Mouse (Mus musculus) lung, embryonic 16.5 days (tissue): ENCODE results near the gene Cog6. TPM values are rescaled to one million over a fixed set of nuclear protein-coding genes. Genes with fewer than 3 reads are reported as not detected.

Experiments
- ATAC-seq: fragments of 200-750 bp; cut with Nextera tagmentation; 2 replicates; pipeline ENCODE4 v1.8.0; 2017; ENCODE audit warnings: low read depth, mild to moderate bottlenecking, moderate library complexity
- H3K27ac ChIP-seq: fragments of 300-500 bp; sonication (generic); 2 replicates; pipeline ENCODE4 v1.5.1; 2014; ENCODE audit warnings: mild to moderate bottlenecking, control low read depth, low read length
- H3K27me3 ChIP-seq: fragments of 300-500 bp; sonication (generic); 2 replicates; pipeline ENCODE4 v1.6.1; 2014; ENCODE audit warnings: low read depth, low read length, mixed read lengths; ENCODE audit not compliant: control insufficient read depth, insufficient read depth
- H3K36me3 ChIP-seq: fragments of 300-500 bp; sonication (generic); 2 replicates; pipeline ENCODE4 v1.6.1; 2014; ENCODE audit warnings: low read length; ENCODE audit not compliant: control insufficient read depth, insufficient read depth
- H3K4me1 ChIP-seq: fragments of 300-500 bp; sonication (generic); replicated peaks from 2 replicates; pipeline ENCODE4 v1.6.1; 2014; ENCODE audit warnings: low read length, mixed read lengths; ENCODE audit not compliant: control insufficient read depth, insufficient read depth
- H3K4me2 ChIP-seq: fragments of 300-500 bp; sonication (generic); 2 replicates; pipeline ENCODE4 v1.6.1; 2014; ENCODE audit warnings: low read depth, low read length, control low read depth
- H3K4me3 ChIP-seq: fragments of 300-500 bp; sonication (generic); 2 replicates; pipeline ENCODE4 v1.5.1; 2014; ENCODE audit warnings: mild to moderate bottlenecking, low read length, control low read depth
- H3K9ac ChIP-seq: fragments of 300-500 bp; sonication (generic); 2 replicates; pipeline ENCODE4 v1.6.1; 2014; ENCODE audit warnings: low read length, control low read depth
- H3K9me3 ChIP-seq: fragments of 300-500 bp; sonication (generic); 2 replicates; pipeline ENCODE4 v1.6.1; 2016; ENCODE audit warnings: low read length; ENCODE audit not compliant: control insufficient read depth
- WGBS: fragments of 180-500 bp; shearing (Covaris S2); extraction: QIAGEN DNeasy Blood & Tissue Kit; methylation state at CpG from one replicate; pipeline ENCODE4 v1.1.7; 2014; 5-methylcytosine and 5-hydroxymethylcytosine counted together
- polyA plus RNA-seq: library from polyadenylated mRNA; unstranded; fragments of >200 nt; fragmentation: Nextera tagmentation; extraction: Ambion mirVana; gene quantifications from 2 replicates; pipeline ENCODE4 v1.2.1, GENCODE M21; 2015

The Cog6 gene
- polyA plus RNA-seq, 1 experiment from 2014 or later: 46.7 TPM

DNA sequence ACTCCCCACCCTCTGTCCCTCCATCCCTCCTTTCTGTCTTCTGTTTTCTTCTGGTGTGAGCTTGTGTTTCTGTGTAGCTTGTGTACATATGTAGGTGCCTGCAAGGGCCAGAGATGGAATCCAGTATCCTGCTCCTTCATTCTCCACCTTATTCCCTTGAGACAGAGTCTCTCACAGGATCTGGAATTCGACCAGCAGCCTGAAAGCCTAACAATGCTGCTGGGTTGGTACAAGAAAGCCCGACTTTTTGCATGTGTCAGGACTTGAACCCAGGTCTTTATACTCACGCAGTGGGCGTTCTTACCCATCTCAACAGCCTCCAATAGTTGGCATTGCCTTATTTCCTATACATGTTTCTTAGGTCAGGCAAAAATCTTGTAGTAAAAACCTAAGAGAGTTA is 28.7 kb upstream of the Cog6 start:
- no peak for ATAC-seq
- 86% methylated on average over 4 of the region's 4 CpGs for WGBS
- no peaks in the 10 kb centered on the region for H3K9me3 ChIP-seq
- H3K4me3 ChIP-seq: no peak overlapping the region
- peak overlapping the region; percentile 4; the same call in 1 of the 2 replicates for H3K27ac ChIP-seq
- no peaks in the 10 kb centered on the region for H3K36me3 ChIP-seq
- H3K9ac ChIP-seq: no peak overlapping the region
- peaks cover 29% of the 10 kb centered on the region for H3K4me1 ChIP-seq
- H3K27me3 ChIP-seq: no peaks in the 10 kb centered on the region
- peak overlapping the region; percentile 22; the same call in 1 of the 2 replicates for H3K4me2 ChIP-seq

- Histone ChIP-seq H3K36me3 (no peaks in the 10 kb centered on the region), H3K9me3 (no peaks in the 10 kb centered on the region), H3K9ac (peak overlapping the region; percentile 49), H3K27ac (peak overlapping the region; percentile 86), H3K27me3 (no peaks in the 10 kb centered on the region), H3K4me3 (peak overlapping the region; percentile 33), H3K4me1 (peaks cover 30% of the 10 kb centered on the region), H3K4me2 (peak overlapping the region; percentile 57)
- ATAC-seq: no peak
- 34% methylated on average over 11 of the region's 11 CpGs for WGBS
These were observed 27.8 kb upstream of the Cog6 start for GRCm38 (mm10) chr3:53044682-53045299.

GRCm38 (mm10) chr3:53044238-53044637 is 27.2 kb upstream of the Cog6 start:
- peak; percentile 72 for ATAC-seq
- Histone ChIP-seq H3K4me1 (peaks cover 30% of the 10 kb centered on the region), H3K9ac (peak overlapping the region; percentile 49; the same call in 1 of the 2 replicates), H3K36me3 (no peaks in the 10 kb centered on the region), H3K27me3 (no peaks in the 10 kb centered on the region), H3K4me2 (peak overlapping the region; percentile 57), H3K4me3 (peak overlapping the region; percentile 33), H3K9me3 (no peaks in the 10 kb centered on the region), H3K27ac (peak overlapping the region; percentile 86)
- WGBS: 36% methylated on average over 7 of the region's 7 CpGs

GRCm38 (mm10) chr3:53043206-53043780 is 26.3 kb upstream of the Cog6 start:
- WGBS: 84% methylated on average over 13 of the region's 13 CpGs
- H3K9ac ChIP-seq: peak overlapping the region; percentile 12
- H3K4me1 ChIP-seq: peaks cover 30% of the 10 kb centered on the region
- H3K9me3 ChIP-seq: no peaks in the 10 kb centered on the region
- no peaks in the 10 kb centered on the region for H3K36me3 ChIP-seq
- ATAC-seq: no peak
- peak overlapping the region; percentile 60; the same call in 1 of the 2 replicates for H3K27ac ChIP-seq
- H3K27me3 ChIP-seq: no peaks in the 10 kb centered on the region
- peak overlapping the region; percentile 94 for H3K4me2 ChIP-seq
- H3K4me3 ChIP-seq: peak overlapping the region; percentile 81

DNA sequence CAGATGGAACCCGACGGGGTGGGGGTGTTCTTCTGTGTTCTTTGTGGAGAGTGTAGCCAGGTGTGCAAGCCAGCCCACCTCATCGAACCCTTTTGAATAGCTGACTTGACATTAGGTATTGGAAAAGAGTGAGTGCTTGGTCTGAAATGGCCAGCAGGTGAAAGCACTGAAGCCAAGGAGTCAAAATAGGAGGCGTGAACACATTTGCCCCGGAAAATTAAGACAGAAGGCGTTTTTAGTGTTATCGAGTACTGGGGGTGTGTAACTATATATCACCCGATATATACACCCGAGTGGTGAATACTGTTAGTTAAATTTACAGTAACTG is 25.2 kb upstream of the Cog6 start:
- H3K4me1 ChIP-seq: peaks cover 30% of the 10 kb centered on the region
- WGBS: 17% methylated on average over 9 of the region's 9 CpGs
- H3K4me3 ChIP-seq: peak overlapping the region; percentile 81
- no peaks in the 10 kb centered on the region for H3K9me3 ChIP-seq
- ATAC-seq: no peak
- peak overlapping the region; percentile 82 for H3K9ac ChIP-seq
- H3K27me3 ChIP-seq: no peaks in the 10 kb centered on the region
- peak overlapping the region; percentile 94 for H3K4me2 ChIP-seq
- no peak overlapping the region for H3K27ac ChIP-seq
- H3K36me3 ChIP-seq: no peaks in the 10 kb centered on the region

DNA sequence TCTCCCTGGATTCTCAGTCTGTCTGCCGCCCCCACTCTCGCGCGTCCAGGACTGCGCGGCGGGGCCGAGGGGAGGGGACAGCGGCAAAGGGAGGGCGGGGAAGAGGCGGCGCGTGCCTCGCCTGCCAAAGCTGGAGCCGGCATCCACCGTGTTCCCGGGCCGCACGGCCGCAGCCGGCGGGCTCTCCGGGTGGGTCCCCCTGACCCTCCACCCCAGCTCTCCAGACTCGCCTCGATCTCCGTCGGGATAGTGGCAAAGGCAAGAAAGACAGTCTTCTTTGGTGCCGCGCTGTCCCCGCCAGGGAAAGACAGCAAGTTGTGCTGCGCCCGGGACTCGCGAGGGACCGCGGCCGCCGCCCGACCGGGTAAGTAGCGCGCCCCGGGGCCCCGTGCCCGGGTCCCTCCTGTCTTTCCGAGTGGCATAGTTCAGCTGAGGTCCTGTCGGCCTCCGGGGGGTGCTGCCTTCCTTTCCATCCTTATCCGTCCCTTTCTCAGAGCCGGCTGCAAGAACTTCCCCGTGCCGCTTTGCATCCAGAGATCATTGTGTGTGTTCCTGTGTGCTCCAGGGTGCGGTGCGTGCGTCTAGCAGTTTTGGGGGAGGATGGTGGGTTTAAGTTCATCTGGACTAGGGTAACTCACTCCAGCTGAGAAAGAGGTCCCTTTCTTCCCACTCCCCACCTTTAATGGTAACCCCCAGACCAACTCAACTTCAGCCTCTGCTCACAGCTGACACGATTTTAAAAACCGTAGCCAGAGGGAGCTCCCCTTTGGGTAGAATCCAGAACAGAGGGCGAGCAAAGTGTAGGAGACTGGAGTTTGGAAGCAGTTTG is 24.6 kb upstream of the Cog6 start, which contains the start of gene Lhfp:
Gene Lhfp, plus strand, starts transcription at position 118 of the 829 bp plus-strand sequence.
- Histone ChIP-seq H3K4me3 (peak within 1 kb of the TSS; percentile 81), H3K36me3 (no peaks in the 10 kb centered on the region), H3K4me2 (peak within 1 kb of the TSS; percentile 94), H3K4me1 (peaks cover 30% of the 10 kb centered on the region), H3K9ac (peak within 1 kb of the TSS; percentile 82), H3K27ac (peak within 1 kb of the TSS; percentile 73), H3K27me3 (no peaks in the 10 kb centered on the region), H3K9me3 (no peaks in the 10 kb centered on the region)
- ATAC-seq: peak; percentile 93
- WGBS: under 1% methylated on average over 56 of the region's 58 CpGs

GRCm38 (mm10) chr3:53040593-53041410 is 23.8 kb upstream of the Cog6 start:
- H3K4me3 ChIP-seq: peak overlapping the region; percentile 81
- ATAC-seq: peak; percentile 27
- H3K4me1 ChIP-seq: peaks cover 26% of the 10 kb centered on the region
- no peaks in the 10 kb centered on the region for H3K27me3 ChIP-seq
- H3K27ac ChIP-seq: peak overlapping the region; percentile 49
- peak overlapping the region; percentile 94 for H3K4me2 ChIP-seq
- no peaks in the 10 kb centered on the region for H3K36me3 ChIP-seq
- WGBS: 7% methylated on average over 17 of the region's 17 CpGs
- peak overlapping the region; percentile 82 for H3K9ac ChIP-seq
- no peaks in the 10 kb centered on the region for H3K9me3 ChIP-seq

GRCm38 (mm10) chr3:53039746-53040145 is 22.7 kb upstream of the Cog6 start:
- no peaks in the 10 kb centered on the region for H3K27me3 ChIP-seq
- H3K9ac ChIP-seq: no peak overlapping the region
- no peaks in the 10 kb centered on the region for H3K36me3 ChIP-seq
- H3K4me2 ChIP-seq: no peak overlapping the region
- peaks cover 22% of the 10 kb centered on the region for H3K4me1 ChIP-seq
- H3K4me3 ChIP-seq: no peak overlapping the region
- no peak overlapping the region for H3K27ac ChIP-seq
- H3K9me3 ChIP-seq: no peaks in the 10 kb centered on the region
- WGBS: 65% methylated on average over 8 of the region's 8 CpGs
- no peak for ATAC-seq
